Mouse (Mus musculus): ENCODE measurements around the gene Gpr37. TPM values are rescaled to one million over a fixed set of nuclear protein-coding genes. Genes with fewer than 3 reads are reported as not detected.

Gene Gpr37
- polyA plus RNA-seq (2015; fragmentation: Nextera tagmentation; extraction: Ambion mirVana) = 0.06 and 0.08 TPM in 2 replicates

DNA sequence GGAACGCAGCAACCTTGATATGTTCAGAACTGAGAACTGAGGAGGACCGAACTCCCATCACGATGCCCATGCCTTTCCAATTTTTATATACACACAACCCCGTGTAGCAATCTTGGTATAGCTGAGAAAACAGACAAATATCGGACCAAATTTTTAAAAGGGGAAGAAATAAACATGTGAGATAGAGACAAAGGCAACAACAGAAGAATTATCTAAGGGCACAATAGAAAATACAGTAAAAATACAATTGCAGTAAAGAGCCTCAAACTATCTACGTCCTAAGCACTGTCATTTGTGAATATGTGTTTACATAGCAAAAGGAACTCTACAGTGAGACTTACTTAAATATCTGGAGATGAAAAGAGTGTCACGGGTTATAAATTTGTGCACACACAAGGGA is at the start of gene Gpr37:
TSS of gene Gpr37 (minus strand) at position 101 of the 400 bp plus-strand sequence.
- H3K9ac ChIP-seq = no peak within 1 kb of the TSS
- no peaks in the 10 kb centered on the region for H3K9me3 ChIP-seq (replicated peaks)
- no peaks in the 10 kb centered on the region for H3K36me3 ChIP-seq
- ATAC-seq (ENCODE audit: low read depth) (no peak), DNase-seq (no peak)
- 23% methylated on average over 7 of the region's 7 CpGs for WGBS (ENCODE audit: insufficient replicate concordance)
- H3K4me2 ChIP-seq = peak within 1 kb of the TSS; percentile 67
- H3K4me3 ChIP-seq (replicated peaks) = peak within 1 kb of the TSS; percentile 50
- peaks cover 34% of the 10 kb centered on the region for H3K27me3 ChIP-seq
- H3K27ac ChIP-seq = no peak within 1 kb of the TSS
- H3K4me1 ChIP-seq (replicated peaks) = 0 out of 2 replicates have a peak, but pooled peaks cover 4% of the 10 kb centered on the region

DNA sequence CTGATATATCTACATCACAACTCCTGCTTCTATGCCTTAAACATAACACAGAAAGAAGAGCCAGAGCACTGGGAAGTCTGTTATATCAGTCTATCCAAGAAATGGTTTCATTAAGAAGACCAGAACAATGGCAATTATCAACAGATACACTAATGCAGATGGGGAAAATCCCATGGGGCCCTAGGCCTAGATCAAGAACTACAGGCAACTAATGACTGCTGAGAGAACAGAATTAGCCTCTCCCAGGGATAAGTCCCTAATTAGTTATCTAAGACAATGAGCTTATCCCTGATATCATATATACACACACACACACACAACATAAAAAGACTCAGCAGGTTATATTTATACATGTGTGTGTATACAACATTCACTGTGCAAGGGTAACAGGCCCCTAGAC is 46.0 kb upstream of the Gpr37 start:
- DNase-seq = no peak
- ATAC-seq (ENCODE audit: low read depth) = no peak
- Histone ChIP-seq H3K9me3 (replicated peaks) (no peaks in the 10 kb centered on the region), H3K36me3 (no peaks in the 10 kb centered on the region), H3K4me2 (no peak overlapping the region), H3K4me3 (replicated peaks) (no peak overlapping the region), H3K27me3 (no peaks in the 10 kb centered on the region), H3K27ac (no peak overlapping the region), H3K9ac (no peak overlapping the region), H3K4me1 (replicated peaks) (no peaks in the 10 kb centered on the region)

DNA sequence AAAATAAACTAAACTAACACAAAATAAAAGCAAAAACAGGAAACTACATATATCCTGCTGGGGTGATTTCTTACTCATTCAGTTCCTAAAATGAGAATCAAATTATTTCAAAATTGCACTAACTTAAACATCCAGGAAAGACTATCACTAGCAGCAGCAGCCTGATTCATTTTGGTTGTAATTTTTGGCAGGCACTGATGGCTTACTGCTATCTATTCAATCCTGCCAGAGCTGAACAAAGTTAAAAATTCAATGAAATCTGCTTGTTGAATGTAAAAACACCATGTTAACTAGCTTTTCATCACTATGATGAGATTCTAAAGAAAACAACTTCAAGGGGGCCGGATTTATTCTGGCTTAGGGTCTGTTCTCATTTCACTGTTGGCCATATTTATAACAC is 36.0 kb upstream of the Gpr37 start:
- no peaks in the 10 kb centered on the region for H3K36me3 ChIP-seq
- H3K27me3 ChIP-seq = no peaks in the 10 kb centered on the region
- no peaks in the 10 kb centered on the region for H3K4me1 ChIP-seq (replicated peaks)
- H3K4me2 ChIP-seq = no peak overlapping the region
- no peak for ATAC-seq (ENCODE audit: low read depth)
- H3K9ac ChIP-seq = no peak overlapping the region
- WGBS (ENCODE audit: insufficient replicate concordance) = 44% methylated on average over 1 of the region's 1 CpGs
- no peak overlapping the region for H3K27ac ChIP-seq
- H3K9me3 ChIP-seq (replicated peaks) = no peaks in the 10 kb centered on the region
- no peak overlapping the region for H3K4me3 ChIP-seq (replicated peaks)
- DNase-seq = no peak

GRCm38 (mm10) chr6:25710601-25711000 is 20.1 kb upstream of the Gpr37 start:
- H3K27ac ChIP-seq = no peak overlapping the region
- no peak overlapping the region for H3K4me2 ChIP-seq
- DNase-seq = no peak

GRCm38 (mm10) chr6:25709250-25709895 is 18.8 kb upstream of the Gpr37 start:
- Histone ChIP-seq H3K27ac (no peak overlapping the region), H3K9me3 (replicated peaks) (no peaks in the 10 kb centered on the region), H3K9ac (no peak overlapping the region), H3K4me3 (replicated peaks) (no peak overlapping the region), H3K36me3 (no peaks in the 10 kb centered on the region), H3K4me1 (replicated peaks) (no peaks in the 10 kb centered on the region), H3K27me3 (no peaks in the 10 kb centered on the region), H3K4me2 (no peak overlapping the region)
- DNase-seq = no peak
- no peak for ATAC-seq (ENCODE audit: low read depth)
- 52% methylated on average over 6 of the region's 6 CpGs for WGBS (ENCODE audit: insufficient replicate concordance)

More at GRCm38 (mm10) chr6:25710601-25711000, 20.1 kb upstream of the Gpr37 start:
- Histone ChIP-seq H3K27me3 (no peaks in the 10 kb centered on the region), H3K36me3 (no peaks in the 10 kb centered on the region), H3K9ac (no peak overlapping the region), H3K4me1 (replicated peaks) (no peaks in the 10 kb centered on the region), H3K4me3 (replicated peaks) (no peak overlapping the region), H3K9me3 (replicated peaks) (no peaks in the 10 kb centered on the region)
- ATAC-seq (ENCODE audit: low read depth) = no peak
- 16% methylated on average over 2 of the region's 2 CpGs for WGBS (ENCODE audit: insufficient replicate concordance)

GRCm38 (mm10) chr6:25699956-25700355 is 9.4 kb upstream of the Gpr37 start:
- Histone ChIP-seq H3K4me1 (replicated peaks) (no peaks in the 10 kb centered on the region), H3K9ac (no peak overlapping the region), H3K27me3 (no peaks in the 10 kb centered on the region), H3K36me3 (no peaks in the 10 kb centered on the region), H3K27ac (no peak overlapping the region), H3K9me3 (replicated peaks) (no peaks in the 10 kb centered on the region), H3K4me3 (replicated peaks) (no peak overlapping the region), H3K4me2 (no peak overlapping the region)
- WGBS (ENCODE audit: insufficient replicate concordance) = 20% methylated on average over 2 of the region's 2 CpGs
- ATAC-seq (ENCODE audit: low read depth) (no peak), DNase-seq (no peak)

GRCm38 (mm10) chr6:25690284-25690605 is 284 bp downstream of the Gpr37 start:
- DNase-seq = no peak
- Histone ChIP-seq H3K4me3 (replicated peaks) (peak overlapping the region; percentile 50), H3K9ac (no peak overlapping the region), H3K36me3 (no peaks in the 10 kb centered on the region), H3K27ac (no peak overlapping the region), H3K4me2 (peak overlapping the region; percentile 67), H3K9me3 (replicated peaks) (no peaks in the 10 kb centered on the region), H3K27me3 (peaks cover 34% of the 10 kb centered on the region), H3K4me1 (replicated peaks) (0 out of 2 replicates have a peak, but pooled peaks cover 4% of the 10 kb centered on the region)
- ATAC-seq (ENCODE audit: low read depth) = no peak
- WGBS (ENCODE audit: insufficient replicate concordance) = 1% methylated on average over 5 of the region's 5 CpGs

DNA sequence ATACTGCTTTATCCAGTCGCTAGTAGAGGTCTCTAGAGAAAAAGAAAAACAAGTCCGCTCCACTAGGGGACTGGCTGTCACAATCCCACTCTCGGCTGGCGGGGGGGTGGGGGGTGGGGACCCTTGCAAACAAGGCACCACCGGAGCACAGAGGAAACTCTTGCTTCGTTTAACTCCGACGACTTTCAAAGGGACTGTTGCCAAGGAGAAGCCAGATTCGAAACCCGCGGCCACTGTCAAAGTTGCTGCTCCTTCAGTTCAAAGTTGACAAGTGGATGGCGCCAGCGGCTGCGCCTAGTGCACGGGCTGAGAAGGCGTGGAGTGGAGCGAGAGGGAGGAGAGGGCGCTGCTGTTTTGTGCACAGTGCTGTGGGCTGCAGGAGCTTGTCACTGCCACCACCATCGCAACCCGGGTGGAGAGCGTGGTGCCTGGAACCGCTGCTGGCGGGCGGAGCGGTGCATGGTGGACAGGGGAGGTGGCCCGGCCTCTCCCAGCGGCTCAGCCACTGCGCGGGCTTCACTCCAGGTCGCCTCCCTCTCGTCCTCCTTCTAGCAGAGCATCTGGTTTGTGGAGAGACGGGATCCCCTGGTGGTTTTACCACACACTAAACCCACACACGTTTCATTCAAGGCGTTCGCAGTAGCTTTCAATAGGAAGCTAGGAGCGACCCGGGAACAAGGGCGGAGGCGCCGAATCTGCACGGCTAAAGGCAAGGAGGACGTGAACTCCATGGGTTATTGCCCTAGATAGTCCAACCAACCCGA is 827 bp downstream of the Gpr37 start:
- Histone ChIP-seq H3K9ac (no peak overlapping the region), H3K27ac (no peak overlapping the region)
- no peak for DNase-seq

DNA sequence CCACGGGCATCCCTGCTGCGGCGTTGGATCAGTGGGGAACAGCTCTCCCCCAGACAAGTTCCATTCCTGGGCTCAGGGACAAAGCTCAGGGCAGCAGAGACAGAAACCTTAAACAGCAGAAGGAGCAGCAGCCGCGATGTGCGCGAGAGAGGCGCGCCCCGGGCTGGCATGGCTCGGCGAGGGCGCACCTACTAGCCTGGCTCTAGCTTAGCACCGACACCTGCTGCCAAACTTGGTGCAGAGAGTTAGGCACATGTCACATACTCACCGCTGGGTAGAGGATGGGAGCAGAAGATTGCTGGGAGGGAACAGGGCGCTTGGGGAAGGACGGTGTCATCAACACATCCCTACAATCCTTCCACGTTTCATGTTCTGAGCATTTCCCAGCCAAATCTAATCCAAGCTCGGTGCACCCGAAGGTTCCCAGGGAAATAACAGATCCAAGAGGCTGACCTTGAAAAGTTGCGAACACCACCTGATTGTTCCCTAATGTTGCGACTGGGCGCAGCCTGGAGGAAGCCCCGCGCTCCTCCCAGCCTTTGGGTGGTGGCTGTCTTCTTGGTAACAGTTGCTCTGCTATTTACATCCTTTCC is 1.5 kb downstream of the Gpr37 start:
- Histone ChIP-seq H3K27me3 (peaks cover 34% of the 10 kb centered on the region), H3K9me3 (replicated peaks) (no peaks in the 10 kb centered on the region), H3K9ac (no peak overlapping the region), H3K4me3 (replicated peaks) (peak overlapping the region; percentile 50), H3K36me3 (no peaks in the 10 kb centered on the region), H3K4me2 (peak overlapping the region; percentile 67), H3K4me1 (replicated peaks) (0 out of 2 replicates have a peak, but pooled peaks cover 4% of the 10 kb centered on the region), H3K27ac (no peak overlapping the region)
- ATAC-seq (ENCODE audit: low read depth) = no peak
- 2% methylated on average over 25 of the region's 25 CpGs for WGBS (ENCODE audit: insufficient replicate concordance)
- DNase-seq = no peak

More for the DNA sequence above, 827 bp downstream of the Gpr37 start:
- peaks cover 34% of the 10 kb centered on the region for H3K27me3 ChIP-seq
- no peaks in the 10 kb centered on the region for H3K36me3 ChIP-seq
- no peaks in the 10 kb centered on the region for H3K9me3 ChIP-seq (replicated peaks)
- H3K4me1 ChIP-seq (replicated peaks) = 0 out of 2 replicates have a peak, but pooled peaks cover 4% of the 10 kb centered on the region
- WGBS (ENCODE audit: insufficient replicate concordance) = 1% methylated on average over 43 of the region's 43 CpGs
- peak overlapping the region; percentile 50 for H3K4me3 ChIP-seq (replicated peaks)
- H3K4me2 ChIP-seq = peak overlapping the region; percentile 67
- peak; percentile 39; the same call in 1 of the 2 replicates for ATAC-seq (ENCODE audit: low read depth)

GRCm38 (mm10) chr6:25686760-25687200 is 3.7 kb downstream of the Gpr37 start:
- ATAC-seq (ENCODE audit: low read depth) (no peak), DNase-seq (no peak)
- no peak overlapping the region for H3K9ac ChIP-seq
- H3K27me3 ChIP-seq = peaks cover 34% of the 10 kb centered on the region
- 0 out of 2 replicates have a peak, but pooled peaks cover 4% of the 10 kb centered on the region for H3K4me1 ChIP-seq (replicated peaks)
- 56% methylated on average over 3 of the region's 3 CpGs for WGBS (ENCODE audit: insufficient replicate concordance)
- H3K9me3 ChIP-seq (replicated peaks) = no peaks in the 10 kb centered on the region
- no peak overlapping the region for H3K4me2 ChIP-seq
- H3K4me3 ChIP-seq (replicated peaks) = no peak overlapping the region
- no peak overlapping the region for H3K27ac ChIP-seq
- H3K36me3 ChIP-seq = no peaks in the 10 kb centered on the region

GRCm38 (mm10) chr6:25684391-25684790 is 6.1 kb downstream of the Gpr37 start:
- no peak overlapping the region for H3K4me3 ChIP-seq (replicated peaks)
- no peak overlapping the region for H3K9ac ChIP-seq
- H3K36me3 ChIP-seq = no peaks in the 10 kb centered on the region
- DNase-seq = no peak
- H3K4me2 ChIP-seq = no peak overlapping the region
- H3K27ac ChIP-seq = no peak overlapping the region
- 51% methylated on average over 2 of the region's 2 CpGs for WGBS (ENCODE audit: insufficient replicate concordance)
- H3K4me1 ChIP-seq (replicated peaks) = 0 out of 2 replicates have a peak, but pooled peaks cover 4% of the 10 kb centered on the region
- H3K9me3 ChIP-seq (replicated peaks) = no peaks in the 10 kb centered on the region
- peaks cover 17% of the 10 kb centered on the region for H3K27me3 ChIP-seq
- ATAC-seq (ENCODE audit: low read depth) = no peak

Data from liver, embryonic 13.5 days (tissue).